ENCODE assay signal across 10 mouse cellular contexts in genomic region chr6:36784682-36785208, GRCm38 (mm10). TPM values are rescaled to one million over a fixed set of nuclear protein-coding genes. Genes with fewer than 3 reads are reported as not detected.
DNase-seq lines count a peak whose midpoint lies in the region; ATAC-seq lines count a peak whose summit lies in the region.
"Had no signal": no experiment of that assay in that cellular context is flagged by ENCODE, and none has a peak within 500 bp of the region (broad histone marks: within the 10 kb centered on the region; RNA-seq: fewer than 3 reads in every experiment).

No protein-coding gene starts in this region.

- no peak overlapping the region for H3K4me3 ChIP-seq in kidney, embryonic 14.5 days (ENCODE audit: low read length)
- no peak overlapping the region for H3K4me3 ChIP-seq in hindbrain, embryonic 13.5 days
- no peak overlapping the region for H3K4me3 ChIP-seq in midbrain, embryonic 16.5 days (ENCODE audit: low read depth, low read length)
- H3K4me3 ChIP-seq: liver, embryonic 12.5 days; myocyte had no signal

- no peaks in the 10 kb centered on the region for H3K27me3 ChIP-seq in kidney, embryonic 14.5 days (ENCODE audit: control insufficient read depth, insufficient read depth, low read length)
- H3K27me3 ChIP-seq in hindbrain, embryonic 13.5 days: peaks cover 13% of the 10 kb centered on the region; the same call in 1 of the 2 replicates
- H3K27me3 ChIP-seq in midbrain, embryonic 16.5 days (ENCODE audit: control insufficient read depth, insufficient read depth, low read depth, low read length): no peaks in the 10 kb centered on the region
- H3K27me3 ChIP-seq: liver, embryonic 12.5 days had no signal

- no peaks in the 10 kb centered on the region for H3K9me3 ChIP-seq in kidney, embryonic 14.5 days (ENCODE audit: control insufficient read depth, low read length)
- no peaks in the 10 kb centered on the region for H3K9me3 ChIP-seq in hindbrain, embryonic 13.5 days
- H3K9me3 ChIP-seq in midbrain, embryonic 16.5 days (replicated peaks; ENCODE audit: control insufficient read depth, low read length, poor library complexity, severe bottlenecking): no peaks in the 10 kb centered on the region
- H3K9me3 ChIP-seq: liver, embryonic 12.5 days had no signal

- 35% methylated on average over 3 of the region's 3 CpGs for WGBS in kidney, embryonic 14.5 days
- 40% methylated on average over 3 of the region's 3 CpGs for WGBS in hindbrain, embryonic 13.5 days
- WGBS in midbrain, embryonic 16.5 days: 22% methylated on average over 3 of the region's 3 CpGs

- no peak overlapping the region for H3K9ac ChIP-seq in kidney, embryonic 14.5 days (ENCODE audit: low read depth, low read length)
- no peak overlapping the region for H3K9ac ChIP-seq in hindbrain, embryonic 13.5 days
- no peak overlapping the region; the same call in 1 of the 2 replicates for H3K9ac ChIP-seq in midbrain, embryonic 16.5 days (ENCODE audit: low read depth, low read length)
- H3K9ac ChIP-seq: liver, embryonic 12.5 days had no signal

- no peak overlapping the region for H3K4me2 ChIP-seq in kidney, embryonic 14.5 days (replicated peaks; ENCODE audit: low read depth, low read length)
- no peak overlapping the region for H3K4me2 ChIP-seq in hindbrain, embryonic 13.5 days
- no peak overlapping the region for H3K4me2 ChIP-seq in midbrain, embryonic 16.5 days (ENCODE audit: low read length)
- H3K4me2 ChIP-seq: liver, embryonic 12.5 days had no signal

- ATAC-seq in kidney, embryonic 14.5 days (ENCODE audit: low FRiP score, low TSS enrichment): no peak
- ATAC-seq in hindbrain, embryonic 13.5 days (ENCODE audit: low FRiP score): peak; percentile 47; the same call in 1 of the 2 replicates
- peak; percentile 58 for ATAC-seq in midbrain, embryonic 16.5 days
- ATAC-seq: liver, embryonic 12.5 days had no signal

- H3K27ac ChIP-seq in kidney, embryonic 14.5 days (ENCODE audit: low read depth, low read length): peak overlapping the region; percentile 56; the same call in 1 of the 2 replicates
- peak overlapping the region; percentile 76 for H3K27ac ChIP-seq in hindbrain, embryonic 13.5 days
- peak overlapping the region; percentile 55 for H3K27ac ChIP-seq in midbrain, embryonic 16.5 days (ENCODE audit: low read length)
- H3K27ac ChIP-seq: liver, embryonic 12.5 days had no signal

- H3K4me1 ChIP-seq in kidney, embryonic 14.5 days (ENCODE audit: control insufficient read depth, insufficient read depth, low read length): peaks cover 15% of the 10 kb centered on the region
- H3K4me1 ChIP-seq in hindbrain, embryonic 13.5 days (replicated peaks): peaks cover 53% of the 10 kb centered on the region
- peaks cover 40% of the 10 kb centered on the region for H3K4me1 ChIP-seq in midbrain, embryonic 16.5 days (ENCODE audit: control insufficient read depth, insufficient read depth, low read length)
- H3K4me1 ChIP-seq: liver, embryonic 12.5 days had no signal

- no peak for DNase-seq in kidney, postnatal 10 days
- DNase-seq in embryo, embryonic 11 days: peak; percentile 60
- no peak for DNase-seq in cerebellum, postnatal 14 days
- DNase-seq in thymus, adult 18-20 months: no peak
- no peak for DNase-seq in lung, postnatal 36 days

- H3K36me3 ChIP-seq in kidney, embryonic 14.5 days (ENCODE audit: control insufficient read depth, insufficient read depth, low read length): 0 out of 2 replicates have a peak, but pooled peaks cover 3% of the 10 kb centered on the region
- peaks cover 5% of the 10 kb centered on the region; the same call in 1 of the 2 replicates for H3K36me3 ChIP-seq in hindbrain, embryonic 13.5 days
- no peaks in the 10 kb centered on the region for H3K36me3 ChIP-seq in midbrain, embryonic 16.5 days (ENCODE audit: control insufficient read depth, insufficient read depth, low read length)
- H3K36me3 ChIP-seq: liver, embryonic 12.5 days had no signal

RNA-seq across cellular contexts. Expression of gene Ptn, which starts 25.3 kb away (rescaled TPM):
- polyA plus RNA-seq in kidney, embryonic 14.5 days (2014; fragmentation: Nextera tagmentation; extraction: Ambion mirVana): 293 and 358 TPM in 2 replicates
- 566 and 774 TPM in 2 replicates for polyA plus RNA-seq in hindbrain, embryonic 13.5 days (2015; fragmentation: Nextera tagmentation; extraction: Ambion mirVana)
- 861 and 866 TPM in 2 replicates for polyA plus RNA-seq in midbrain, embryonic 16.5 days (2015; fragmentation: Nextera tagmentation; extraction: Ambion mirVana)
